16 mouse cellular contexts compared by ENCODE assay signal in the genomic region with DNA sequence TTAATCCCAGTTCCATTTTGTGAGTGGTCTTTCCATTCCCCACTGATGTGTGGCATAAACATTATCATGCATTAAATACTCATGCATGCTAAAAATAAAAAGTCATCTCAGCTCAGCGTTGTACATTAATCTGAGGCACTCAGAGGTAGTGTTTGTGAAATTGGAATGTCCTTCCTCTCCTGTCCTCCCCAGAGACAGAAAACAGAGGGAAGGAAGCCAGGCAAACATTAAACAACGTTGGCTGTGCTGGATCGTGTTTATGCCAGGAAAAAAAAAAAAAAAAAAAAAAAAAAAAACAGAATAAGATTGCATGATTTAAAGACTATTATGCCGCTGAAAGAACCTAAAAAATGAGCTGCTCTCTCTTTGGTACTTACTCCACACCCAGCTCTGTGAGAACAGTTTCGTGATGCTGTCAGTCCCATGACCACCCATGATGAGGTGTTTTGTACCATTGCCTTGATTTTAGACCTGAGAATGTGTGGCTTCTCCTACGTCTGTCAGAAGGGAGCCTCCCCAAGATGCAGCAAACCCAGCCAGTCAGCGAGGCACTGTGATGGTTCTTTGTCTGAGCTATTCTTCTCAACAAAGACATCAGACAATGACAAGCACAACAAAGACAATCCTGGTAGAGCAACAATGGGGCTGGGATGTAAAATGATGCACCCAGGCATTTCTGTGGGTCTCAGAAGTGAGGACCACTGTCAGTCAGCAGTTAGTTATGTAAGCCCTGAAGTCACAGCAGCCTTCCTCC.
A peak's percentile ranks its signal among the peaks of the same experiment; 100 is the strongest.
DNase-seq lines count a peak whose midpoint lies in the region; ATAC-seq and TF ChIP-seq lines count a peak whose summit lies in the region.
"Had no signal": no experiment of that assay in that cellular context is flagged by ENCODE, and none has a peak within 500 bp of the region (broad histone marks: within the 10 kb centered on the region; RNA-seq: fewer than 3 reads in every experiment).

No protein-coding gene starts in this region.

- no peak for TF ChIP-seq CTCF in forebrain, postnatal 0 days (IDR thresholded peaks at IDR 0.05; ENCODE audit: low read depth)

- no peak overlapping the region for H3K4me3 ChIP-seq in forebrain, postnatal 0 days (ENCODE audit: low read depth, low read length)
- H3K4me3 ChIP-seq in forebrain, embryonic 10.5 days, result no peak overlapping the region
- no peak overlapping the region for H3K4me3 ChIP-seq in kidney, embryonic 16.5 days (ENCODE audit: low read length)
- H3K4me3 ChIP-seq: embryonic facial prominence, embryonic 12.5 days; liver, embryonic 13.5 days had no signal

- no peak overlapping the region for H3K27ac ChIP-seq in forebrain, postnatal 0 days (ENCODE audit: low read depth, low read length)
- no peak overlapping the region for H3K27ac ChIP-seq in forebrain, embryonic 10.5 days
- no peak overlapping the region for H3K27ac ChIP-seq in kidney, embryonic 16.5 days (ENCODE audit: low read length)
- H3K27ac ChIP-seq: embryonic facial prominence, embryonic 12.5 days; kidney, postnatal 0 days; liver, embryonic 13.5 days; stomach, postnatal 0 days had no signal

- no peak overlapping the region for H3K4me2 ChIP-seq in forebrain, postnatal 0 days (ENCODE audit: low read depth)
- no peak overlapping the region for H3K4me2 ChIP-seq in kidney, embryonic 16.5 days (replicated peaks; ENCODE audit: low read depth, low read length)
- H3K4me2 ChIP-seq: embryonic facial prominence, embryonic 12.5 days; liver, embryonic 13.5 days had no signal

- peak; percentile 36 for DNase-seq in forebrain, postnatal 0 days
- DNase-seq in forebrain, embryonic 10.5 days (ENCODE audit: extremely low spot score, low spot score), result no peak
- DNase-seq in kidney, adult 9 months, result peak; percentile 16
- peak; percentile 25 for DNase-seq in ES-CJ7 (ENCODE audit: low read depth, low spot score)
- peak; percentile 81 for DNase-seq in adipocyte (ENCODE audit: low spot score)
- DNase-seq: cerebellum, adult 8-10 months; heart, postnatal 14 days; left cerebral cortex, postnatal 4 days; liver, embryonic 13.5 days; thymus, postnatal 36 days had no signal

- ATAC-seq in forebrain, postnatal 0 days, result peak; percentile 69; the same call in 1 of the 2 replicates
- ATAC-seq in kidney, embryonic 16.5 days (ENCODE audit: low FRiP score, low TSS enrichment), result no peak
- ATAC-seq in activated CD4-positive, CD25-positive, alpha-beta regulatory T cell, adult 4 months, result no peak
- ATAC-seq: CD4-positive, CD25-positive, alpha-beta regulatory T cell, adult 4 months had no signal

- H3K27me3 ChIP-seq in forebrain, postnatal 0 days (ENCODE audit: insufficient read depth, low read length), result no peaks in the 10 kb centered on the region
- no peaks in the 10 kb centered on the region for H3K27me3 ChIP-seq in forebrain, embryonic 10.5 days (ENCODE audit: poor library complexity, severe bottlenecking)
- no peaks in the 10 kb centered on the region for H3K27me3 ChIP-seq in kidney, embryonic 16.5 days (ENCODE audit: insufficient read depth, low read length)
- H3K27me3 ChIP-seq: embryonic facial prominence, embryonic 12.5 days; liver, embryonic 13.5 days had no signal

- H3K9ac ChIP-seq in forebrain, postnatal 0 days, result no peak overlapping the region
- no peak overlapping the region for H3K9ac ChIP-seq in kidney, embryonic 16.5 days (replicated peaks; ENCODE audit: low read length)
- H3K9ac ChIP-seq: embryonic facial prominence, embryonic 12.5 days; liver, embryonic 13.5 days had no signal

- H3K4me1 ChIP-seq in forebrain, postnatal 0 days (ENCODE audit: insufficient read depth), result no peaks in the 10 kb centered on the region
- H3K4me1 ChIP-seq in forebrain, embryonic 10.5 days, result no peaks in the 10 kb centered on the region; the same call in 1 of the 2 replicates
- H3K4me1 ChIP-seq in kidney, embryonic 16.5 days (ENCODE audit: insufficient read depth, low read length), result peaks cover 8% of the 10 kb centered on the region; the same call in 1 of the 2 replicates
- H3K4me1 ChIP-seq: embryonic facial prominence, embryonic 12.5 days had no signal

- H3K9me3 ChIP-seq in forebrain, postnatal 0 days (ENCODE audit: low read length), result no peaks in the 10 kb centered on the region
- H3K9me3 ChIP-seq in forebrain, embryonic 10.5 days, result no peaks in the 10 kb centered on the region
- no peaks in the 10 kb centered on the region for H3K9me3 ChIP-seq in kidney, embryonic 16.5 days (ENCODE audit: low read length)
- H3K9me3 ChIP-seq: embryonic facial prominence, embryonic 12.5 days; liver, embryonic 13.5 days had no signal

- H3K36me3 ChIP-seq in forebrain, postnatal 0 days (ENCODE audit: insufficient read depth), result no peaks in the 10 kb centered on the region
- H3K36me3 ChIP-seq in forebrain, embryonic 10.5 days (replicated peaks), result no peaks in the 10 kb centered on the region
- H3K36me3 ChIP-seq in kidney, embryonic 16.5 days (ENCODE audit: insufficient read depth, low read length), result no peaks in the 10 kb centered on the region
- H3K36me3 ChIP-seq: embryonic facial prominence, embryonic 12.5 days; liver, embryonic 13.5 days had no signal

- 18% methylated on average over 7 of the region's 7 CpGs for WGBS in forebrain, postnatal 0 days
- 63% methylated on average over 7 of the region's 7 CpGs for WGBS in forebrain, embryonic 10.5 days
- WGBS in kidney, embryonic 16.5 days, result 54% methylated on average over 6 of the region's 7 CpGs
